Mouse (Mus musculus): ENCODE measurements at regions not wholly inside any gene's neighbourhood (a gene's known extent, or its start where the extent isn't known, plus 50 kb on each side); places are given as distances from the start of the nearest gene placed in this dataset.

- no peak overlapping the region for H3K4me3 ChIP-seq
- ATAC-seq (replicated peaks) = no peak
- WGBS = 87% methylated on average over 1 of the region's 1 CpGs
- H3K9ac ChIP-seq = no peak overlapping the region
- H3K27ac ChIP-seq = no peak overlapping the region
- no peak overlapping the region for H3K4me2 ChIP-seq
- H3K36me3 ChIP-seq (replicated peaks) = no peaks in the 10 kb centered on the region
- no peaks in the 10 kb centered on the region for H3K27me3 ChIP-seq (replicated peaks)
- no peaks in the 10 kb centered on the region for H3K4me1 ChIP-seq
- H3K9me3 ChIP-seq = no peaks in the 10 kb centered on the region
These were observed 501.7 kb downstream of the Phex start for GRCm38 (mm10) chrX:156913363-156913762.

All from midbrain, embryonic 15.5 days (tissue).